Mouse (Mus musculus) layer of hippocampus, adult 18-20 months (tissue): ENCODE measurements around the gene Ccl2. TPM values are rescaled to one million over a fixed set of nuclear protein-coding genes. Genes with fewer than 3 reads are reported as not detected.
A peak's percentile ranks its signal among the peaks of the same experiment; 100 is the strongest.

Source experiments
- DNase-seq, 2 experiments: peaks; one replicate each; pipeline ENCODE4 v3.0.0; 2022; ENCODE audit warnings: low spot score in 2 of 2
- long read RNA-seq: library from polyadenylated mRNA; stranded (forward); transcript quantifications from one replicate; pipeline ENCODE4 v2.0.0, GENCODE M21; 2021
- total RNA-seq, 2 experiments: library from RNA; stranded (reverse); gene quantifications; 2 replicates each; pipeline ENCODE4 v1.2.3; 2021

Ccl2 gene
- not detected for total RNA-seq
- long read RNA-seq: 0 reads

GRCm38 (mm10) chr11:82035356-82035755 is at the start of gene Ccl2:
Gene Ccl2 (plus strand): TSS chr11:82035571.
- DNase-seq: peak; percentile 19 to 62

DNA sequence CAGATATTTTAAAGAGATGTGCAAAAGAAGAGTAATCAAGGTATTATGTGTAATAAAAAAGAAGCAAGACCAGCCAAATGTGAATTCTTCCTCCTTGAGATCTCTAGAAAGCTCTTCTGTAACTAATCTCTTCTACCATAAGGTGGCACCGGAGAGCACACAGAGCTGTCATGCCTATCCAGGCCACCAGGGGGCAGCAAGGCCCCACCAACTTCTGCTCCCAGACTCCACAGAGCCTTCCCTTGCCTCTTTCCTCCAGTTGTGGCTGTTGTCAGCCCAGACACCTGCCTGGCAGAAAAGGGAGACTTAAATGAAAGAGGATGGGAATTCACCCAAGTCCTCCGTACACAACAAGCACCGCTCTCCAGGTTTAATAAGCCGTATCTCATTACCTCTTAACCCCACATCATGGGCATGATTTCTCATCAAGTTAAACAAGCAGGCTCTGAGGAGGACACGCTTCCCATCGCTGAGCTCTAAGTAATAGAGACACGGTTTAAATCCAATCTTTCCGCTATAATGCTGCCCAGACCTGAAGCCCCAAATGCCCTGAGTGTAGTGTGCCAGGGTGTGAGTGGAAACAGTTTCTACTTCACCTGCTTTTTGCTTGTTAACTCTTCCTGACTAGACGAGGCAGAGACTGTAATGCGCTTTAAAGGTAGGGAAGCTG is 39.1 kb upstream of the Ccl2 start:
- DNase-seq: peak; percentile 64 to 86

DNA sequence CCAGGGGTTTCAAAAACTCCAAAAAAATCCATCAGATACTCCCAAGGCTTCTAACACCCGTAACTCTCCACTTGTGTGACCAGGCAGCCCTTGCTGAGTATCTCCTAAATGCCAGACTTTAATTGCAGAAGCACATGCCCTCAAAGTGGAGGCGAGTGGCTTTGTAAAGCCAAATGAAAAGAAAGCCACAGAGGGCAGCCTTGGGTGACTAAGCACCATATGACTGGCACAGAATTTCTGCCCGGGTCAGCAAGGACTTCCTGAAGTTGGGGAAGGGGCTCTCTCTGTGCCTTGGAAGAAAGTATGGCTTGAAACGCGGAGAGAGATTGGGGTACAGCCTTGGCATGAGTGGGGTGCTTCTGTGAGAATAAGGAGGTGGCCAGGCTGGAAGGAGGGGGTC is 38.3 kb upstream of the Ccl2 start:
- no peak for DNase-seq

- no peak for DNase-seq
Observed at GRCm38 (mm10) chr11:81998646-81999045, 36.7 kb upstream of the Ccl2 start.

- no peak for DNase-seq
Observed at GRCm38 (mm10) chr11:81999469-81999868, 35.9 kb upstream of the Ccl2 start.

- no peak for DNase-seq
Observed at GRCm38 (mm10) chr11:82000581-82000980, 34.8 kb upstream of the Ccl2 start.

- no peak for DNase-seq
Observed at GRCm38 (mm10) chr11:82004810-82005209, 30.6 kb upstream of the Ccl2 start.

- no peak for DNase-seq
Observed at GRCm38 (mm10) chr11:82006796-82007423, 28.5 kb upstream of the Ccl2 start.

DNA sequence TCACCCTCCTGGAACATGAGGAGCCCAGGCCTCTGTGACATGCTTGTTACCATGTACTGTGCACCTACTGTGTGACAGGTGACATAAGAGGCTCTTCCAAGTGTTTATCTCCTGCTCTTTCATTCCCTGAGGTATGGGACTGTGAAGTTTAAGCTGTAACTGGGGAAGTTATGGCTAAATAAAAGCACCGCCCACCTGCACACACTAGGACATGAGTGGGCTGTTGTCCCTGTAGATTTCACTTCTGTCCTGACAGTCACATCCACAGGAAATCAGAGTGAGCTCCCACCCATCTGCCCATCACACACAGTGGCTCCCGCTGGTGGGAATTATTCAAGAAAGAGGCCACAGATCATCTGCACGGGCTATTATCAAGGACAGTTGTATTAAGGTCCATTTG is 25.3 kb upstream of the Ccl2 start:
- no peak for DNase-seq

- no peak for DNase-seq
Observed at GRCm38 (mm10) chr11:82011411-82012193, 23.8 kb upstream of the Ccl2 start.

DNA sequence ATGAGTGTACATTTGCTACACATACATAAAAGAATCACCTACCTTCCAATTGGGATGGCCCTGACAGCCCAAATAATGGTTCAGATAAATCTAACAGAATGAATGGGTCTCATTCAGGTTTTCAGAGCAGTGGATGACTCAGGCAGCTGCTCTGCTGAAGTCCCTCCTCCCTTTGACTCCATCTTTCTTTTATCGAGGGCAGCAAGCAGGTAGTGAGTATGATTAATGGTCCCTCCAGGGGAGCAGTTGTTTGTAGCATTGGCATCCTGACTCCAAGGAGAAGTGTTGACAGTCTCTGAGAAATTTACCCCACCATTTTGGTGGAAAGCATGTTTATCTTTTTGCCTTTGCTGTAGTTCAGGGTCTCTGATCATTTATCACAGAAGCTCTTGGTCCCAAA is 21.6 kb upstream of the Ccl2 start:
- no peak for DNase-seq

- no peak for DNase-seq
Observed at GRCm38 (mm10) chr11:82015066-82015465, 20.3 kb upstream of the Ccl2 start.

- DNase-seq: no peak
Observed at GRCm38 (mm10) chr11:82016181-82016780, 19.1 kb upstream of the Ccl2 start.

- no peak for DNase-seq
Observed at GRCm38 (mm10) chr11:82019389-82019788, 16.0 kb upstream of the Ccl2 start.

- no peak for DNase-seq
Observed at GRCm38 (mm10) chr11:82019793-82020192, 15.6 kb upstream of the Ccl2 start.

DNA sequence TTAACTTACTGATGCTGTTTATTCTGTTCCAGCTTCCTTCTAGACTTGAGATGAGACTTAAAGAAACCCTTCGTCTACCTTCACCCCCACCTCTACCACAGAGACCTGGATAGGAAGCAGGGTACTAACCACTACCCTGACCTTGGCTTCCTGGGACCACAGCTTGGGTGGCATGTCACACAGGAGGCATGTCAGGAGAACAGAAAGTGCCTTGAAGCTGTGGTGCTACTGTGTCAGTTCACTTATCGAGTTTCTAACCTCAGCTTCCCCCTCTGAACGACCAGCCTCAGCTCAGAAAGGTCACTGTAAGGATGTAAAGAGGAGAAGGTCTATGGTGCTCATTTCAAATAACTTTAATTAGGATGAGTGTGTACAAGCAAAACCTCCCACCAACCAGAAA is 14.0 kb upstream of the Ccl2 start:
- no peak for DNase-seq

DNA sequence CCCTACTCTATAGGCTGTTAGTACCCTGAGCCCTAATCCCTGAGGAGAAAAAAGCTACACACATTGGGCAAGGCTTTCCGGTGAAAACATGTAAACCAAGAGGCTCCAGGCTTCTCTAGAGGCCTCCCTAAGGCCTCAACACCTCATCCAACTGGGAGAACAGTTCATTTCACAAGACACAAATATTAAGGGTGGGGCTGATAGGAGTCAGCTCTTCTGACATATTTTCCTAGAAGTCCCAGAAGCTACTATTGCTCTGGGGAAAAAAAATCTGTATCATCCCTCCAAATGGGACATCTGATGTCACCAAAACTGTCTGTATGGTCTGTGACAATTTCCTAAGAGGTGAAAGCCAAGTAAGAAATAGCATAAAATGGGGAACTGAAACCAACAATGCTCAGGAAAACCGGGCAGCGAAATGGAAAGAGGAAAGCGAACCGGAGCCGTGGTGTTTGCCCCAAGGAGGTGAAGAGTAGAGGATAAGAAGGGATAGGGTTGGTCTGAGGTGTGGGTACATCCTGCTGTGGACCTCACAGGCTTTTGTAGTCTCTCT is 12.8 kb upstream of the Ccl2 start:
- no peak for DNase-seq

DNA sequence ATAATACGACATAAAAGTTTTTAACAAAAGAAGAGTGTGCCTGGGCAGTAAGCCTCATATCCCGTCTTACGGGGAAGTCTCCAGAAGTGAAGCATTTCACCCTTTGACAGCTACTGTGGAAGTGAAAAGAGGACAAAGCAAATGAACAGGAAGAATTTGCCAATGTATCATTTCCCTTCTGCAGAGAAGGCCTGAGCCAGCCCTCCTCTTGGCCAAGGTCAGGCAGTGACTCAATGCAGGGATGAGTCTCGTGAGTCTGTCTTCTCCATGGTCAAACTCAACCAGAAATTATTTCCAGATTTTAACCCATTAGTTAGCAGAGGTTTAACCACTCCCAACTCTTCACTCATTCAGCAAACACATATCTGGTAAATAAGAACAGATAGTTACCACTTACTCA is 11.6 kb upstream of the Ccl2 start:
- DNase-seq: no peak

- DNase-seq: no peak
Observed at GRCm38 (mm10) chr11:82030171-82030570, 5.2 kb upstream of the Ccl2 start.

GRCm38 (mm10) chr11:82032136-82032535 is 3.2 kb upstream of the Ccl2 start:
- no peak for DNase-seq

- DNase-seq: peak in 1 of 2 experiments; percentile 8
Observed at GRCm38 (mm10) chr11:82032678-82033344, 2.6 kb upstream of the Ccl2 start.
